Mouse (Mus musculus) cerebellum, adult 2 months (tissue): ENCODE measurements at regions not wholly inside any gene's neighbourhood (a gene's known extent, or its start where the extent isn't known, plus 50 kb on each side); places are given as distances from the start of the nearest gene placed in this dataset.

ENCODE experiments used
- CTCF ChIP-seq: fragments of 200-500 bp; IDR thresholded peaks from 2 replicates; pipeline ENCODE4 v1.5.1; 2011; ENCODE audit warnings: low read depth, mild to moderate bottlenecking, control low read depth, low read length, moderate library complexity, borderline replicate concordance; ENCODE audit not compliant: insufficient read depth
- POLR2A ChIP-seq: fragments of 200-500 bp; IDR thresholded peaks from 2 replicates; pipeline ENCODE4 v1.6.1; 2011; ENCODE audit warnings: low read length, control low read depth, borderline replicate concordance; ENCODE audit not compliant: insufficient read depth

GRCm38 (mm10) chr12:14315780-14316179, 163.9 kb upstream of the Fam84a start:
- TF ChIP-seq CTCF = peak; percentile 32; the same call in 1 of the 2 replicates
- no peak for TF ChIP-seq POLR2A
